Mouse (Mus musculus): ENCODE data around the gene Gm49358. TPM values are rescaled to one million over a fixed set of nuclear protein-coding genes. Genes with fewer than 3 reads are reported as not detected.

Gene Gm49358
- total and polyA plus RNA-seq, 3 experiments: 2.0 TPM; not detected in 2

DNA sequence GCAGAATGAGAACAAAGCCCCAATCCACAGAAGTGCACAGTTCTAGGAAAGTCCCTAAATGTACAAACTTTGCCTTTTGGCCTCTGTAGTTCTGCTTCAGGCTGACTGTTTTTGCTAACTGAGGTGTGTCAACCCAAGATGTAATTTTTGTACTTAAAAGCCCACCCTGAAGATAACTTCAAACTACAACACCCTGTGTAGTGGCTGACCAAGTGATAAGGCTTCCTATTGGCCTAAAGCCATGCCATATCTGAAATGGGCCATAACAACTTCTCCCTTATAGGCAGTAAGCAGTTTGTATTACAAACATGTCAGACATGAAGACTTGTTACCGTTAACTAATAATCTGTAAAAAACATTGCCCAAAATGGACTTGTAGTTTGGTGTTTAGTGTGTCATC is 6.0 kb upstream of the Gm49358 start:
- DNase-seq (ENCODE audit: extremely low read depth): no peak
- H3K27me3 ChIP-seq (replicated peaks): no peaks in the 10 kb centered on the region
- H3K4me2 ChIP-seq (ENCODE audit: insufficient read depth, low read depth, poor library complexity, severe bottlenecking): no peak overlapping the region
- no peak overlapping the region for H3K9ac ChIP-seq (ENCODE audit: insufficient read depth, low read depth)
- H3K27ac ChIP-seq (ENCODE audit: insufficient read depth, low read depth): no peak overlapping the region
- dilution Hi-C loops (cut with MboI; ENCODE audit: extremely low pct_ligation_motif_present, extremely low pct_unique_long_range_greater_than_20kb, low sequenced_read_pairs): no loop called here
- H3K9me3 ChIP-seq (replicated peaks; ENCODE audit: low read length): peaks cover 2% of the 10 kb centered on the region
- H3K4me1 ChIP-seq (ENCODE audit: control insufficient read depth in 1 of 2, insufficient read depth in 2 of 2): peaks cover 22 to 61% of the 10 kb centered on the region in 2 experiments
- no peak for TF ChIP-seq MAFK (IDR thresholded peaks at IDR 0.05; ENCODE audit: insufficient replicate concordance, low read length)
- no peak for TF ChIP-seq GABPA (IDR thresholded peaks at IDR 0.05; ENCODE audit: insufficient replicate concordance, low read depth, low read length)
- TF ChIP-seq IRF4 (IDR thresholded peaks at IDR 0.05; ENCODE audit: low read depth, low read length): no peak
- no peak for TF ChIP-seq NRF1 (IDR thresholded peaks at IDR 0.05; ENCODE audit: low read depth, low read length)
- TF ChIP-seq EP300 (IDR thresholded peaks at IDR 0.05; ENCODE audit: low read length): no peak
- TF ChIP-seq CHD1 (IDR thresholded peaks at IDR 0.05; ENCODE audit: low read depth, low read length): no peak
- TF ChIP-seq BHLHE40 (IDR thresholded peaks at IDR 0.05; ENCODE audit: low read depth, low read length): no peak
- TF ChIP-seq MEF2A (IDR thresholded peaks at IDR 0.05; ENCODE audit: borderline replicate concordance, low read depth, low read length): no peak
- no peak for TF ChIP-seq PAX5 (IDR thresholded peaks at IDR 0.05; ENCODE audit: low read length)
- no peak for TF ChIP-seq ZNF384 (IDR thresholded peaks at IDR 0.05; ENCODE audit: low read depth, low read length)
- no peak for TF ChIP-seq SIN3A (IDR thresholded peaks at IDR 0.05; ENCODE audit: low read length)
- TF ChIP-seq TBP (conservative IDR thresholded peaks at IDR 0.05; ENCODE audit: low read depth, low read length): no peak
- no peak for TF ChIP-seq RAD21 (IDR thresholded peaks at IDR 0.05; ENCODE audit: low read depth, low read length)
- no peaks in the 10 kb centered on the region for H3K79me2 ChIP-seq (replicated peaks; ENCODE audit: control insufficient read depth, extremely low read depth, insufficient read depth, poor library complexity, severe bottlenecking)
- H3K4me3 ChIP-seq (replicated peaks in 1 of 3; ENCODE audit: low read depth in 2 of 3, low read length in 2 of 3, poor library complexity in 1 of 3): no peak overlapping the region
- peaks cover 0 to 2% of the 10 kb centered on the region in 2 experiments for H3K36me3 ChIP-seq (replicated peaks in 1 of 2; ENCODE audit: control insufficient read depth in 1 of 2, insufficient read depth in 1 of 2, low read length in 1 of 2)
- in situ Hi-C loops (cut with MboI; ENCODE audit: low pct_ligation_motif_present, low pct_unique_long_range_greater_than_20kb, low sequenced_read_pairs): no loop called here

DNA sequence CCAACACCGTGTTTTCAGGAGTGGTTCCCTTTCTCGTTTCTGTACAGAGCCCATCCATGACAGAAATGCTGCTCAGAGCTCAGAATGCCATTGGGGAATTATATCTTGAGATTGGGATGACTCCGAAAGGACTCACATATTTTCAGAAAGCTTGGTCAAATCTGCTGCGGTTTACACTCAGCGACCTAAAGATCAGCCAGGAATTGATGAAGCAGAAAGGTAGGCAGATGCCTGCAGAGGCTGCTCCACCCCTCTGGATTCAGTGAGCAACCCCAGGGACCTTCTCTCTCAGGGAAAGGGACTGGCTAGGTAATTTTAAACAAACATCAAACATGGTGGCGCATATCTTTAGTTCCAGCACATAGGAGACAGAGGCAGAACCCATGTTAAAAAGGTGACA is 5.6 kb upstream of the Gm49358 start:
- no peak for DNase-seq (ENCODE audit: extremely low read depth)
- H3K36me3 ChIP-seq (replicated peaks in 1 of 2; ENCODE audit: control insufficient read depth in 1 of 2, insufficient read depth in 1 of 2, low read length in 1 of 2): peaks cover 0 to 2% of the 10 kb centered on the region in 2 experiments
- no peak overlapping the region for H3K27ac ChIP-seq (ENCODE audit: insufficient read depth, low read depth)
- dilution Hi-C loops (cut with MboI; ENCODE audit: extremely low pct_ligation_motif_present, extremely low pct_unique_long_range_greater_than_20kb, low sequenced_read_pairs): no loop called here
- no peaks in the 10 kb centered on the region for H3K27me3 ChIP-seq (replicated peaks)
- in situ Hi-C loops (cut with MboI; ENCODE audit: low pct_ligation_motif_present, low pct_unique_long_range_greater_than_20kb, low sequenced_read_pairs): no loop called here
- no peaks in the 10 kb centered on the region for H3K79me2 ChIP-seq (replicated peaks; ENCODE audit: control insufficient read depth, extremely low read depth, insufficient read depth, poor library complexity, severe bottlenecking)
- H3K9me3 ChIP-seq (replicated peaks; ENCODE audit: low read length): peaks cover 6% of the 10 kb centered on the region
- H3K4me1 ChIP-seq (ENCODE audit: control insufficient read depth in 1 of 2, insufficient read depth in 2 of 2): peaks cover 22 to 61% of the 10 kb centered on the region in 2 experiments
- no peak overlapping the region for H3K4me3 ChIP-seq (replicated peaks in 1 of 3; ENCODE audit: low read depth in 2 of 3, low read length in 2 of 3, poor library complexity in 1 of 3)
- H3K9ac ChIP-seq (ENCODE audit: insufficient read depth, low read depth): no peak overlapping the region
- TF ChIP-seq CHD1 (IDR thresholded peaks at IDR 0.05; ENCODE audit: low read depth, low read length) (no peak), SMC3 (IDR thresholded peaks at IDR 0.05; ENCODE audit: low read depth, low read length) (no peak), UBTF (IDR thresholded peaks at IDR 0.05; ENCODE audit: low read depth, low read length) (no peak), MYC (IDR thresholded peaks at IDR 0.05; ENCODE audit: low read depth, low read length) (no peak), NRF1 (IDR thresholded peaks at IDR 0.05; ENCODE audit: low read depth, low read length) (no peak), MXI1 (IDR thresholded peaks at IDR 0.05; ENCODE audit: low read depth, low read length) (no peak), ZKSCAN1 (IDR thresholded peaks at IDR 0.05; ENCODE audit: borderline replicate concordance, low read depth, low read length) (no peak), KAT2A (IDR thresholded peaks at IDR 0.05; ENCODE audit: insufficient replicate concordance, low read length) (no peak), NELFE (IDR thresholded peaks at IDR 0.05; ENCODE audit: low read depth, low read length) (no peak), EP300 (IDR thresholded peaks at IDR 0.05; ENCODE audit: low read length) (no peak), E2F4 (IDR thresholded peaks at IDR 0.05; ENCODE audit: insufficient replicate concordance, low read depth, low read length) (no peak), POLR2A (IDR thresholded peaks at IDR 0.05; ENCODE audit: low read depth, low read length) (no peak), MAFK (IDR thresholded peaks at IDR 0.05; ENCODE audit: insufficient replicate concordance, low read length) (no peak), SIN3A (IDR thresholded peaks at IDR 0.05; ENCODE audit: low read length) (no peak), USF2 (conservative IDR thresholded peaks at IDR 0.05; ENCODE audit: low read depth, low read length) (no peak), USF1 (IDR thresholded peaks at IDR 0.05; ENCODE audit: low read depth, low read length) (no peak), ZNF384 (IDR thresholded peaks at IDR 0.05; ENCODE audit: low read depth, low read length) (no peak), ZC3H11A (IDR thresholded peaks at IDR 0.05; ENCODE audit: low read depth, low read length) (no peak), HCFC1 (IDR thresholded peaks at IDR 0.05; ENCODE audit: low read depth, low read length) (no peak), RAD21 (IDR thresholded peaks at IDR 0.05; ENCODE audit: low read depth, low read length) (no peak)
- no peak overlapping the region for H3K4me2 ChIP-seq (ENCODE audit: insufficient read depth, low read depth, poor library complexity, severe bottlenecking)

Data from CH12.LX (cell line).